Mouse (Mus musculus) megakaryocyte, embryonic 14.5 days (primary cell): ENCODE measurements at regions not wholly inside any gene's neighbourhood (a gene's known extent, or its start where the extent isn't known, plus 50 kb on each side); places are given as distances from the start of the nearest gene placed in this dataset.

ENCODE experiments used
- FLI1 ChIP-seq: IDR thresholded peaks from 2 replicates; pipeline ENCODE4 v1.6.1; 2012; ENCODE audit warnings: low read length, inconsistent platforms, mixed read lengths
- GATA1 ChIP-seq: IDR thresholded peaks from 3 replicates; pipeline ENCODE4 v1.6.1; 2012; ENCODE audit warnings: mixed read lengths, low read length, inconsistent platforms, borderline replicate concordance

DNA sequence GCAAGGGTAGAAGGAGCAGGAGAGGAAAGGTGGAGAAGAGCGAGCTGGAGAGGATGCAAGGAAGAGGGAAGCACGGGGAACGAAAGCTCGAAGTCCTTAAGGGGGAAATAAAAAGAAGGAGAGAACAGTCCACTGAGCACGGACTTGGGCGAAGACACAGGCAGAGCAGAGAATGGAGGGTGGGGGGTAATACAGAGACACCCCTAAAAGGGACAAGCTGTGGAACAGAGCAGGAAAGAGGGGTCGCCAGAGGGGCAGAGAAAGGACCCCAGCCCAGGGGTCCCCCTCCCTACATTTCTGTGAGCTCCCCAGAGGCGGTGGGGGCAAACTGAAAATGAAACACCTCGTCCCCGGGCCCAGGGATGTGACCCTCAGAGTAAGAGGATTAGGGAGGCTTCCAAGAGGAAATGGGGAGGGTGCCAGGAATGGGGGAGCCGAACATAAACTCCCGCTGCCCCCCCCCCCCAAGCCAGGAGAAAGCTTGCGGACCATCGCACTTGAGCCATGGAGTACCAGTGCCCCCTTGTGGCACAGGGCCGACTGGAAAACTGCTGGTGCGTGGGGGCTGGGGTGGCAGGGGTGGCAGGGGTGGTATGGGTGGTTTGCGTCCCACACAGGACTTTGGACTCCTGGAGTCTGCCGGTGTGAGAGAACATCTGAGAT, 103.5 kb upstream of the Pja1 start:
- TF ChIP-seq GATA1, result no peak
- no peak for TF ChIP-seq FLI1
